Mouse (Mus musculus): ENCODE data around the gene Gm5767.

- TF ChIP-seq ZNF384 (IDR thresholded peaks at IDR 0.05; ENCODE audit: low read depth, low read length) (no peak), MAFK (IDR thresholded peaks at IDR 0.05; ENCODE audit: insufficient read depth, low read depth, low read length) (no peak), HCFC1 (IDR thresholded peaks at IDR 0.05; ENCODE audit: borderline replicate concordance, insufficient read depth, low read length) (no peak), ZC3H11A (IDR thresholded peaks at IDR 0.05; ENCODE audit: borderline replicate concordance, low read depth, low read length) (no peak), CHD2 (IDR thresholded peaks at IDR 0.05; ENCODE audit: low read depth, low read length) (no peak)
These were observed 35.0 kb upstream of the Gm5767 start for GRCm38 (mm10) chr16:8645546-8645945.
